Mouse (Mus musculus) A20 (cell line): ENCODE data around the gene BC048671.

ENCODE experiments used
- DNase-seq: peaks from one replicate; pipeline ENCODE4 v3.0.0-alpha.2; 2011; ENCODE audit warnings: low read depth, low spot score

The BC048671 gene

DNA sequence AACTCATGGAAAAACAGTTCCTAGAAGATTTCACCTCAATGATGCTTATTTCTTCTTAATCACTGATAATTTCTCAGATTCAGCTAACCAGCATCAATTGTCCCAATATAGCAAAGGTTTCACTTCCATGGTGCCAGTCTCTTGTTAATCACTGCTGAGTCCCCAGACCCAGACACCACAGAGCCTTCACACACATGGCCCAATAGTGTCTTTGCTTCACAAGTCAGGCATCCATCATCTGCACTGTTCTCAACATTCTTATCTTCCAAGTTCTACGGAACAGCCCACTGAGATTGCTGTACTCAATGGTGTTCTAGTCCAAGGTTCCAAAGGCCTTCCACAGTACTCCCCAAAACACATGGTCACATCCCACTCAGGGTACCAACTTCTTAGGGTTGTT, at the start of gene BC048671:
BC048671 (plus strand) TSS at position 301 of the 400 bp plus-strand sequence.
- DNase-seq: no peak

DNA sequence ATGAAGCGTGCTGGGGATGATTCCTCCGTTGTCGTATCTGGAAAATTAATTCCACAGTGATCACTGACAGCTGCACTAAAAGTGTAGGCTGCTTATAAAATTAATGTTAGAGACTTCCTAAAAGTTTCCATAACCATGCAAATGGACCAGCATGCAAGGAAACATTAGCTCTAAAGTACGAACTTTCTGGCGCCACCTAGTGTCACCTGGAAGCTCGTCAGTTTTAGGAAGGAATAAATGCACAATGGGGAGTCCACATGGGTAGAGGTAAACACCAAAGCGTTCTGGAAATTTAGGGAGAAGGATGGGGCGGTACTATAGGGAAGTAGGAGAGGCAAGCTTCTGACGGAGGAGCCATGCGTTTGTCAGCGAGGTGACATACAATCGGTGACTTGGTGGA, 12.8 kb upstream of the BC048671 start:
- DNase-seq: peak; percentile 37

- no peak for DNase-seq
Observed at GRCm38 (mm10) chr6:90306315-90306975, 5.4 kb downstream of the BC048671 start.

- no peak for DNase-seq
Observed at GRCm38 (mm10) chr6:90308839-90309778, 8.1 kb downstream of the BC048671 start.

GRCm38 (mm10) chr6:90315961-90316360, 14.9 kb downstream of the BC048671 start:
- no peak for DNase-seq

DNA sequence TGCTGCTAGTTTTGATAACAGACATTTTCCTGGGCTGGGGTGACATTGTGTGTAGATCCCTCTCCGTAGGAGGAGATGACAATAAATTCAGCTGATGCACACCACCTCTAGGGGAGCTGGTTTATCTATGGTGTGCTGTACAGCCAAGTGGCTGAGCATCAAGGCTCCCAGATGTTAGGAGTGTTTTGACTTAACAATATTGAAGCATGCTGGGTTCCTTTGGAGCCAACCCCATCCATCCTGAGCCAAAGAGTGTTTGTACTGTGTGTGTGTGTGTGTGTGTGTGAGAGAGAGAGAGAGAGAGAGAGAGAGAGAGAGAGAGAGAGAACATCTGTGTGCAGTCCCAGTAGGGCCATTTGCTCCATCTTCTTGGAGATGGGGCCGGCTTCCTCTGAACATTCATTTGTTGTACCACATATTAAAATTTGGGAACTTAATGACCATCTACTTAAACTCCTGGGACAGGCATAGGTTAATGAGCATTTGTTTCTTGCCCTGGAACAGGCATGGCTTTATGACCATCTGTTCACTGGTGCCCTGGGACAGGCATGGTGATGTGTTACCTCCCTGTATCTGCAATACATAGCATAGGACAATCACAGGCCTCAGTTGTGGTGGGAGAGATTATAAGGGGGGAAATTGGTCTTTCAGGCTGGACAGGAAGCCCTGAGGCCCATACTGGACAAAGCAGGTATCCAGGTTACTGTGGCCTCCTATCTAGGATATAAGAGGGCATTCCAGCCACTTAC, 16.7 kb downstream of the BC048671 start:
- DNase-seq: no peak

DNA sequence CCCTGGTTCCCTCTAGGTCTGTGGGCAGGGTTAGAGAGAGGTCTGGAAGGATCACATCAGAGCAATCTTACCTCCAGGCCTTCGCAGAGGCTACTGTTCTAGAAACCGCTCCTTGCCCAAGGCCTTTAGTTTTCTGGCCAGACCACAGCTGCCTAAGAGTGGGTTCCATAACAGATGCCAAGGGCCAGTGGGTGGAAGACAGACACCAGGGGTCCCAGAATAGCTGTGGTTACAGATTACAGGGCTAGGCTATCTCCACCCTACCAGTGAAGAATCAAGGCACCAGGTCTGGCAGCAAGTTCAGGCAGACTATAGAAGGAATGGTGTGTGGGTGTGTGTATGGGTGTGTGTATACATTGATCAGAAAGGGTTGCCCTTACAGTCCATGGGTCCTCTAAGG, 18.0 kb downstream of the BC048671 start:
- no peak for DNase-seq

DNA sequence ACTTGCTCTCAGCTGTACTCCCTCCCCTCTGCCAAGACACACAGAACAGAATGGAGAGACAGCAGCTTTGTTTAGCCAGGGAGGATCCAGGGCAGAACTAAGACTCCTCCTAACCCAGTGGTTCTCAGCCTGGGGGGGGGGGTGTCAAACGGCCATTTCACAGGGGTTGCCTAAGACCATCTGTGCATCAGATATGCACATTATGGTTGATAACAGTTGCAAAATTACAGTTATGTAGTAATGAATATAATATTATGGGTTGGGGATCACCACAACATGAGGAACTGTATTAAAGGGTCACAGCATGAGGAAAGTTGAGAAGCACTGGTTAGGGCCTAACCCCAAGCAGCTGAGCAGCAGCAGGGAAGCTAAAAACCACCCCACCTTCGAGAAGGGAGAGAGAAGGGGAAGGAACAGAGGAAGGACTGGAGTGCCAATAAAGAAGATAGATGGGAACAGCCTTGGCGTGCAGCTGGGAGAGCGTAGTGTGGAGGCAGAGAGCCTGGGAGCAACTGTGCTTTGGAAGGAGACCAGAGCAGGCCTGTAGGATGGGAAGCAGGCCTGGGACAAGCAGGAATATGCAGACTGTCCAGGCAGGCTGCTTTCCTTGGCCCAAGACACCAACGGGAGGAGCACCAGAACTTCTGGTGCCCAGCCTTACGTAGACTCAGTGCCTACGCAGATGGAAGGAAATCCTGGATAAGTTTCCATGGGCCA, 18.6 kb downstream of the BC048671 start:
- DNase-seq: no peak

DNA sequence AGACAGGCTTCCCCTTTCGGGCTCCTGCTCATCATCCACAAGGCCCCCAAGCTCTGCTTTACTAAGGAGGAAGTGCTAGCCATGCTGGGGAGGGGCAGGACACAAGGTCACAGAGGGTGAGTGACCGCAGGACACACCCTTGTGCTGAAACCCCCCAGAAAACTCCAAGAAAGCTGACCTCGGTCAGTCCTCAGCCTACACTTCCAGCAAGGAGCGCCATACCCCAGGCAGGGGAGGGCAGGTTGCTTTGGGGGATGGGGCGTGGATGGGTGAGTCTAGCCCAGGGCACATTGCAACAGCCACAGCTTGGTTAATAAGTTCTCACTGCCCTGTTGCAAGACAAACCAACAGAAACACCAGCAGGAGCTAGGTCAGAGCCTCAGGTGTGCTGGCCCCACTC, 19.4 kb downstream of the BC048671 start:
- DNase-seq: no peak

GRCm38 (mm10) chr6:90321811-90322210, 20.8 kb downstream of the BC048671 start:
- DNase-seq: no peak

DNA sequence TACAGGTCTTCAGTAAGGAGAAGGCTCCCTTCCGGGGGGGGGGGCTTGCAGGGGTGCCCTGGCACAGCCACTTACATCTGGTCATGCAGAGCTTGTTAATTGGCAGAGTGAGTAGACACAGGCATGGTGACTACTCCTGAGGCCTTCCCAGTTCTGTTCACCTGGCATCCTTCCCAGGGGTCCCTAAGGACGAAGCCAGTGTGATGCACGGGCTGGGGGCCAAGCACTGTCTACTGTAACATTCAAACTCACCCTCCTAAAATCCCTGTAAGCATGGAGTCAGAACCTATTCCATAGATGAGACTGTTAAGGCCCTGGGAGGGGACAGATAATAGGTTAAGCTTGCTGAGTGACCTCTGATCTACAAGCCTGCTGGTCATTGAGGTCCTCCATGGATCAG, 23.0 kb downstream of the BC048671 start:
- no peak for DNase-seq

GRCm38 (mm10) chr6:90324463-90324862, 23.4 kb downstream of the BC048671 start:
- DNase-seq: no peak

DNA sequence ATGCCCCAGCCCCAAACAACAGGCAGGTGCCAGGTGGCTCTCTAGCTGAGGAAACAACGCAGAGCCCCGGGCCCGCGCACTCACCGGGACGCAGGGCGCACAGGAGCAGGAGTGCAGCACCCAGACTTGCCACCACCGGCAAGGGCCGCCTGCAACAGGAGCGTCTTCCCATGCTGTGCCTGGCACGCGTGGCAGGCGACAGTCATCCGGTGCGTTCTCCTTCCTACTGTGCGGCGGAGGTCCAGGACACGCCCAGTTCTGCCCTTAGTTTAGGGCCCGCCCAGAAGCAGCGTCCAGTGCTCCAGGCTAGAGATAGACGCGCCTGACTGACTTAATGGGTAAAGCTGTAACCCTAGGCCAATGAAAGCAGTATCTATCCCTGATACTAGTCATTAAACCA, 24.0 kb downstream of the BC048671 start, which contains the start of gene Chst13:
Chst13 (minus strand) TSS at position 195 of the 400 bp plus-strand sequence.
- DNase-seq: no peak

DNA sequence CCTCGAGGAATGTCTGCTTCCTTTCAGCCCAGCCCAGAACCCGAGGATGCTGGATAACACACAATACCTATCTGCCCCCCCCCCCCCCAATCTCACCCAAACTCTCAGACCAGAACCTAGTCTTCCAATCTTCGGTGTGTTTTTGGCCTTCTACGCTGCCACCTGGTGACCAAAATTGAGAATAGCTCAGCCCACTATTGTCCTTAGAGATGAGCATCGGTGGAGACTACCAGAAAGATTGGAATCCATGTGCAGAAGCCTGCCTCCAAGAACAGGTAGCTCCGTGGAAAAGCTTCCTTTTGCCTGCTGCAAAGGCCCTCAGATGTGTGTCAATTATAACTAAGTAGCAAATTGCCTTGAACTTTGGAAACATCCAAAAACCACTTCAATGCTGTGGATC, 26.7 kb downstream of the BC048671 start:
- peak; percentile 23 for DNase-seq

DNA sequence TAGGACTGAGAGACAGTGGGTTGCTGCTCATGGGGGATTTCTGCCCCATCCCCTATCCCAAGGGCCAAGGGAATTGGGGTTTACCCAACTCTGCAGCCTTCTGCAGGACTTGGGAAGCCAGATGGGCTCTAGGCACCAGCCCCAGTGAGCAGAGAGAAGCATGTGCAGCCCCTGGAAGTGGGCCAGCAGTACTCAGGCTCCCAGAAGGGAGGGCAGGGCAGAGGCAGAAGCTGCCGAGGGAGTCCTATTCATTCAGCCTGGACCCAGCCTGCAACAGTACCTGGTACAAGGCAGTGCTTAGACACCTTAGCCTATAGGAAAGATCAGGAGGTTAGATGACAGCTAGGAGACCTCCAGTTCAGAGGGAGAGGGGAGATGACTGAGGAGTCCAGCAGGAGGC, 28.9 kb downstream of the BC048671 start:
- no peak for DNase-seq

- DNase-seq: no peak
Observed at GRCm38 (mm10) chr6:90332561-90333425, 31.8 kb downstream of the BC048671 start, which contains the start of gene Uroc1. TSS of gene Uroc1 (plus strand) at chr6:90333284.

DNA sequence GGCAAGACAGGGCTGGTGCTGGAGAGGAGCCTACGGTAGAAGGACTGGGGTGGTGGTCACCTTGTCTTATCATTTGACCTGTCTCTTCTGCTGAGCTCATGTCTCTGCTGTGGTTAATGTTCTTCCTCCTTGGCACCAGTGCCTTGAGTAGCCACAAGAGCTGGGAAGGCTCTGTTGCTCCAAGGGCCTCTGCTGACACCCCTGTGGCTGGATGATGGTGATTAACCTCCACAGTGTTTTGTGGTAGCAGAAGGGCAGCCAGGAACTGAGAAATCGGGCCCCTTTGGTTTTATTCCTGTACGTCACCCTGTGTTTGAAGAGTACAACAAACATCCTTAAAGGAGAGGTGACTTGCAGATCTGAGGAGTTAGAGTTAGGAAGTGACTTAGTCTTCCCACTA, 33.2 kb downstream of the BC048671 start:
- DNase-seq: no peak

DNA sequence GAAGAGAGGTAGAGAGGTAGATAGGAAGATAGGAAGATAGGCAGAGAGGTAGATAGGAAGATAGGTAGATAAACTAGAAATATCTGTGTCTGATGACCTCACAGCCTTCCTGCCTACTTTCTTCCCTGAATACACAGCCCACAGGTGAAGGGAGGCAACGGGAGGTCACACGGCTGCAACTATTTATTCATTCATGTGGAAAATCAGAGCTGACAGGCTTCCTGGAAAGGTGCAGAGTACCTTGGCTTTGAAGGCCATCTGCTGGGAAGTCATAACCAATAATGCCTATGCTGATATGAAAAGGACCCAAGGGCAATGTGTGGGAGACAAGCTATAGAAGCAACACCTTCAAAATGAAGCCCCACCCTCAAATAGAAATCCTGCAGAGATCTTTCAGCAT, 41.3 kb downstream of the BC048671 start:
- DNase-seq: no peak

DNA sequence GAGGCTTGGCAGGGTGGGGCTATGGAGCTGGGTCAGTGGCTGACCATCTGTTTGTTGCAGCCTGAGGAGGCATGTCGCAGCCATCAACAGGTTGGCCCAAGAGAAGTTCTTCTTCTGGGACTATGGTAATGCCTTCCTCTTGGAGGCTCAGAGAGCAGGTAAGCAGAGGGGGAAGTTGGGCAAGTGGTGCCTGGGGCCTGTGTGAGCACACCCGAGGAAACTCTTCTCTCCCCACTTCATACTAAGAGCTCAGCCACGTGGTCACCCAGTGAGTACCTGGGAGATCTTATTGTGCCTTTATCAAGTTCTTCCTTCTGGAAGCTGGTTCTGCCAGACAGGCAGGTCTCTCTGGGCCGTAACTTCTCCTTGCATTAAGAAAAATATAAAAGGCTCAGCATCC, 46.2 kb downstream of the BC048671 start:
- no peak for DNase-seq

DNA sequence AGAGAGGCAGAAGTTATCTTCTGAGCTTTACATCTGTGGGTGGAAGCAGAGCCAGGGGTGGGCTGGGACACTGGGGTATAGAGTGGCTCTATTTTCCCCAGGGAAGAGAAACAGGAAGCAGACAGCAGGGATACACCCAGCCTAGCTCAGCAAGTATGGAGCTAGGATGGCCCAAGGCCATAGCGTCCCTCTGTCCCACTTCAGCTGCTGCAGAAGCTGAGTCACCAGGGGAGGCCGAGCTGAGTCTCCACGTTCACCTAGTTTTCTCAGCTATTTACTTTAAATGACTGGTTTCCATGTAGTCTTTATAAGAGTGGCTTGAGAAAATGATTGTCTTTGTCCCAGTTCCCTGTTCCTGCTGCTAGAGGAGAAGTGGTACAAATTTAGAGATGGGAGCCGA, 47.5 kb downstream of the BC048671 start:
- DNase-seq: no peak
